Mouse (Mus musculus): ENCODE results near the gene Hsd17b2.
A peak's percentile ranks its signal among the peaks of the same experiment; 100 is the strongest.

The Hsd17b2 gene

GRCm38 (mm10) chr8:117772597-117772996 lies 70.9 kb downstream of the Hsd17b2 start:
- no peak for DNase-seq (ENCODE audit: low spot score)

- DNase-seq (ENCODE audit: low spot score) = no peak
Observed at GRCm38 (mm10) chr8:117775626-117776025, 73.9 kb downstream of the Hsd17b2 start.

- DNase-seq (ENCODE audit: low spot score) = no peak
Observed at GRCm38 (mm10) chr8:117776075-117776474, 74.4 kb downstream of the Hsd17b2 start.

GRCm38 (mm10) chr8:117778531-117779322 lies 77.0 kb downstream of the Hsd17b2 start:
- no peak for DNase-seq (ENCODE audit: low spot score)

- no peak for DNase-seq (ENCODE audit: low spot score)
Observed at GRCm38 (mm10) chr8:117779344-117779743, 77.6 kb downstream of the Hsd17b2 start.

- no peak for DNase-seq (ENCODE audit: low spot score)
Observed at GRCm38 (mm10) chr8:117781375-117782129, 79.8 kb downstream of the Hsd17b2 start.

- DNase-seq (ENCODE audit: low spot score) = no peak
Observed at GRCm38 (mm10) chr8:117783021-117783420, 81.3 kb downstream of the Hsd17b2 start.

GRCm38 (mm10) chr8:117786428-117786827 lies 84.7 kb downstream of the Hsd17b2 start:
- DNase-seq (ENCODE audit: low spot score) = no peak

GRCm38 (mm10) chr8:117792616-117793144 lies 91.0 kb downstream of the Hsd17b2 start:
- DNase-seq (ENCODE audit: low spot score) = no peak

- DNase-seq (ENCODE audit: low spot score) = no peak
Observed at GRCm38 (mm10) chr8:117794581-117794980, 92.9 kb downstream of the Hsd17b2 start.

- DNase-seq (ENCODE audit: low spot score) = no peak
Observed at GRCm38 (mm10) chr8:117796464-117796863, 94.8 kb downstream of the Hsd17b2 start.

- DNase-seq (ENCODE audit: low spot score) = no peak
Observed at GRCm38 (mm10) chr8:117798066-117798465, 96.4 kb downstream of the Hsd17b2 start.

- peak; percentile 99 for DNase-seq (ENCODE audit: low spot score)
Observed at GRCm38 (mm10) chr8:117801443-117802298, 100.0 kb downstream of the Hsd17b2 start, which contains the start of gene Mphosph6. Gene Mphosph6 (minus strand): TSS chr8:117801943.

GRCm38 (mm10) chr8:117802299-117802689 lies 100.6 kb downstream of the Hsd17b2 start:
- no peak for DNase-seq (ENCODE audit: low spot score)

- DNase-seq (ENCODE audit: low spot score) = no peak
Observed at GRCm38 (mm10) chr8:117805419-117805818, 103.7 kb downstream of the Hsd17b2 start.
